Mouse (Mus musculus) liver, adult 2 months (tissue): ENCODE measurements around the gene Gm10197. TPM values are rescaled to one million over a fixed set of nuclear protein-coding genes. Genes with fewer than 3 reads are reported as not detected.
"Not testable (repeated sequence)": the region's sequence is repeated elsewhere in the genome, so short reads cannot be mapped to it uniquely, and the experiment has no call there.

Experiments
- DNase-seq: peaks from one replicate; pipeline ENCODE4 v3.0.0-alpha.2; 2011; ENCODE audit warnings: low read depth, low spot score; ENCODE audit errors: extremely low read depth
- H3K27ac ChIP-seq: fragments of 200-500 bp; replicated peaks from 2 replicates; pipeline ENCODE4 v1.5.1; 2012; ENCODE audit warnings: low read depth, mild to moderate bottlenecking, control low read depth, inconsistent platforms, low read length; ENCODE audit not compliant: insufficient read depth
- H3K27me3 ChIP-seq: fragments of 200-500 bp; 2 replicates; pipeline ENCODE4 v1.6.1; 2012; ENCODE audit warnings: mild to moderate bottlenecking, moderate library complexity, low read length, inconsistent platforms; ENCODE audit not compliant: control insufficient read depth, insufficient read depth
- H3K36me3 ChIP-seq: fragments of 200-500 bp; 2 replicates; pipeline ENCODE4 v1.6.1; 2012; ENCODE audit warnings: low read length, inconsistent platforms; ENCODE audit not compliant: control insufficient read depth, insufficient read depth
- H3K4me1 ChIP-seq: fragments of 200-500 bp; 2 replicates; pipeline ENCODE4 v1.6.1; 2011; ENCODE audit warnings: low read length; ENCODE audit not compliant: control insufficient read depth, insufficient read depth
- H3K4me3 ChIP-seq: fragments of 200-500 bp; 2 replicates; pipeline ENCODE4 v1.5.1; 2011; ENCODE audit warnings: low read depth, mild to moderate bottlenecking, control low read depth, low read length, moderate library complexity; ENCODE audit not compliant: insufficient read depth
- H3K79me2 ChIP-seq: fragments of 200-500 bp; 2 replicates; pipeline ENCODE4 v1.6.1; 2012; ENCODE audit warnings: inconsistent platforms, mild to moderate bottlenecking, low read length, moderate library complexity; ENCODE audit not compliant: control insufficient read depth, insufficient read depth
- H3K9ac ChIP-seq: fragments of 200-500 bp; 2 replicates; pipeline ENCODE4 v1.6.1; 2012; ENCODE audit warnings: low read depth, mild to moderate bottlenecking, control low read depth, inconsistent platforms, low read length
- CTCF ChIP-seq: fragments of 200-500 bp; IDR thresholded peaks from 2 replicates; pipeline ENCODE4 v1.5.1; 2011; ENCODE audit warnings: low read depth, low read length, control low read depth
- POLR2A ChIP-seq: fragments of 200-500 bp; IDR thresholded peaks from 2 replicates; pipeline ENCODE4 v1.6.1; 2011; ENCODE audit warnings: low read length, control low read depth; ENCODE audit not compliant: insufficient read depth; ENCODE audit errors: extremely low read depth
- WGBS: fragments of 180-500 bp; shearing (Covaris S2); methylation state at CpG from one replicate; pipeline ENCODE4 v1.1.7; 2018; 5-methylcytosine and 5-hydroxymethylcytosine counted together
- polyA plus RNA-seq: library from polyadenylated mRNA; depleted of rRNA; stranded (reverse); fragments of >200 nt; gene quantifications from 2 replicates; pipeline ENCODE4 v1.2.3, GENCODE M21; 2012
- total RNA-seq: library from RNA; depleted of rRNA; stranded (reverse); fragments of >200 nt; gene quantifications from 2 replicates; pipeline ENCODE4 v1.2.3, GENCODE M21; 2014

The Gm10197 gene
- total and polyA plus RNA-seq, 2 experiments = not detected

DNA sequence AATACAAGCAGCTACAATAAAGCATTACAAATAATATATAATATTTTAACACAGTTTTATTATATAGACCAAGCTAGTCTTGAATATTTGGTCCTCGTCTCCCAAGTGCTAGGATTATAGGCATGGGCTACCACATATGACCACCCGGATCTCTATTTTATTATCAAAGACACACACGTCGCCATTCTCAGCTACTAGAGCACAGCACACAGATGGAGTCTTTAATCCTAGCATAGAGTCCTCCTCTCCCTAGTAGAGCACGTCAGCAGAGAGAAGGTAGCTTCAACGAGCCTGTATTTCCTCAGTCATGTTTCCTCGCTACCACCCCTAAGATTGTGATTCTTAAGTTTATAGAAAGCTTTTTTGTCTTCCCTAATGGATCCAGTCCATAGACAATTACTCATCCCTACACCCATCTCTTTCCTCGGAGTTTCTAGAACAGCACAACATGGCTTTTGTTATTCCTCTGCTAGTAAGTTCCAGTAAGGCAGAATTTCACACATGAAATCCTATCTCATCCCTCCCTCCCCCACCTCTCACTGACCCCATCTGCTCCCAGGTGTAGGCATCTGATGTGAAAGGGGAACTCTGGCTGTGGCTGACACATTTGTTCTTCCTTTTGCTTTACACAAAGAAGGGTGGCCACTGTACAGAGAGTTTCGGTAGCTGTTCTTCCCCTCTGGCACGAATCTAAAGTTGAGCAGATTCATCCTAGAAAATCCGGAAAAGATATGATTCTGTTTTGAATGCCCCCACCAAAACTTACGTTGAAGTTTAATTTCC is 26.1 kb upstream of the Gm10197 start:
- Histone ChIP-seq H3K79me2 (no peaks in the 10 kb centered on the region), H3K27me3 (no peaks in the 10 kb centered on the region), H3K4me1 (no peaks in the 10 kb centered on the region), H3K9ac (no peak overlapping the region), H3K27ac (no peak overlapping the region), H3K4me3 (no peak overlapping the region), H3K36me3 (no peaks in the 10 kb centered on the region)
- DNase-seq = no peak
- 85% methylated on average over 12 of the region's 12 CpGs for WGBS
- TF ChIP-seq POLR2A (no peak), CTCF (no peak)

DNA sequence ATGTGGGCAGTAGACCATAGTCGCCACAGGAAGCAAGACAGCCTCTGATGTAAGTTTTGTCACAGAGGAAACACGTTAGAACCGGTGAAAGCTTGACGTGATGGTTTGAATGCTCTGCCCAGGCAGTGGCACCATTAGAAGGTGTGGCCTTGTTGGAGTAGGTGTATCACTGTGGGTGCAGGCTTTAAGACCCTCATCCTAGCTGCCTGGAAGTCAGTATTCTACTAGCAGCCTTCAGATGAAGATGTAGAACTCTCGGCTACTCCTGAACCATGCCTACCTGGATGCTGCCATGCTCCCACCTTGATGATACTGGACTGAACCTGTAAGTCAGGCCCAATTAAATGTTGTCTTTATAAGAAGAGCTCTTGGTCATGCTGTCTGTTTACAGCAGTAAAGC is 24.2 kb upstream of the Gm10197 start:
- DNase-seq, H3K27ac ChIP-seq, H3K36me3 ChIP-seq, H3K4me1 ChIP-seq, H3K79me2 ChIP-seq, H3K4me3 ChIP-seq, H3K27me3 ChIP-seq, H3K9ac ChIP-seq: not testable (repeated sequence)
- WGBS = 84% methylated on average over 5 of the region's 5 CpGs

DNA sequence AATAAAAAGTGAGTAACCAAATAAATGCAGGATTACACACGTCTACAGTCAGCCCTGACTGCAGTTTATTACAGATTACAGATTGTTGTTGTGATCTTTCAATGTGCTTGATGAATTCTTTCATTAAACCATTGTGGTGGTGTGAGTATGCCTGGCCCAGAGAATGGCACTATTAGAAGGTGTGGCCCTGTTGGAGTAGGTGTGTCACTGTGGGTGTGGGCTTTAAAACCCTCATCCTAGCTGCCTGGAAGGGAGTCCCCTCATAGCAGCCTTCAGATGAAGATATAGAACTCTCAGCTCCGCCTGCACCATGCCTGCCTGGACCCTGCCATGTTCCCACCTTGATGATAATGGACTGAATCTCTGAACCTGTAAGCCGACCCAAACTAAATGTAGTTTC is 23.4 kb upstream of the Gm10197 start:
- not testable (repeated sequence) for H3K9ac ChIP-seq, H3K27ac ChIP-seq, H3K27me3 ChIP-seq, H3K4me3 ChIP-seq, H3K36me3 ChIP-seq, DNase-seq, H3K4me1 ChIP-seq, H3K79me2 ChIP-seq
- WGBS = 67% methylated on average over 3 of the region's 3 CpGs

DNA sequence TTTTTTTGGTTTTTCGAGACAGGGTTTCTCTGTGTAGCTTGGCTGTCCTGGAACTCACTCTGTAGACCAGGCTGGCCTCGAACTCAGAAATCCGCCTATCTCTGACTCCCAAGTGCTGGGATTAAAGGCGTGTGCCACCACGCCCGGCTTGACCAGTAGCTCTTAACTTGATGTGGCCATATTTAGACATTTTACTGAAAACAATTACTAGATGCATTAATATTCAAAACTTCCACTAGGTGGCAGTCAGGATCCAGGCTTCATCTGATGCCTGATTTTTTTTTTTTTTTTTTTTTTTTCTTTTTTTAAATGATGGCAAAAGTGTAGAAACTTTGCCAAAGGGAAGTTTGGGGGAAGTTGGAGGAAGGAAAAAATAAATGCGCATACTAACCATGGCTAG is 23.0 kb upstream of the Gm10197 start:
- DNase-seq = peak; percentile 46
- H3K27me3 ChIP-seq = no peaks in the 10 kb centered on the region
- no peaks in the 10 kb centered on the region for H3K36me3 ChIP-seq
- H3K4me3 ChIP-seq = no peak overlapping the region
- H3K79me2 ChIP-seq = peaks cover 7% of the 10 kb centered on the region; the same call in 1 of the 2 replicates
- no peak overlapping the region for H3K27ac ChIP-seq
- WGBS = 15% methylated on average over 7 of the region's 7 CpGs
- TF ChIP-seq POLR2A = no peak
- no peak for TF ChIP-seq CTCF
- no peak overlapping the region for H3K9ac ChIP-seq
- peaks cover 3% of the 10 kb centered on the region for H3K4me1 ChIP-seq

DNA sequence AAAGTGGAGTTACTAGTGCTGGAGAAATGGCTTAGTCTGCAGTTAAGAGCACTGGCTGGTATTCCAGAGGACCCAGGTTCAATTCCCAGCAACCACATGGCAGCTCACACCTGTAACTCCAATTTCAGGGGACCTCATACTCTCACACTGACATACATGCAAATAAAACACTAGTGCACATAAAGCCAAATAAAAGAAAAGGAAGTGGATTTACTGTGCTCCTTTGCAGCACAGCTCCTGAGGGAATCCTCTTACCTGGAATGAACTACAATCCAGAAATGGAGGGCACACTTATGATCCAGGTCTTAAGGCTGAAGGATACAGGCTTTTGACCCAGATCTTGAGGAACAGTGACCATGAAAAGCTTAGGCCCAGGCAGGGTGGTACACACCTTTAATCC is 22.1 kb upstream of the Gm10197 start:
- Histone ChIP-seq H3K4me3 (no peak overlapping the region), H3K79me2 (peaks cover 7% of the 10 kb centered on the region; the same call in 1 of the 2 replicates), H3K36me3 (peaks cover 3% of the 10 kb centered on the region; the same call in 1 of the 2 replicates), H3K9ac (no peak overlapping the region), H3K27ac (no peak overlapping the region), H3K4me1 (peaks cover 7% of the 10 kb centered on the region), H3K27me3 (no peaks in the 10 kb centered on the region)
- TF ChIP-seq CTCF (no peak), POLR2A (no peak)
- no peak for DNase-seq

DNA sequence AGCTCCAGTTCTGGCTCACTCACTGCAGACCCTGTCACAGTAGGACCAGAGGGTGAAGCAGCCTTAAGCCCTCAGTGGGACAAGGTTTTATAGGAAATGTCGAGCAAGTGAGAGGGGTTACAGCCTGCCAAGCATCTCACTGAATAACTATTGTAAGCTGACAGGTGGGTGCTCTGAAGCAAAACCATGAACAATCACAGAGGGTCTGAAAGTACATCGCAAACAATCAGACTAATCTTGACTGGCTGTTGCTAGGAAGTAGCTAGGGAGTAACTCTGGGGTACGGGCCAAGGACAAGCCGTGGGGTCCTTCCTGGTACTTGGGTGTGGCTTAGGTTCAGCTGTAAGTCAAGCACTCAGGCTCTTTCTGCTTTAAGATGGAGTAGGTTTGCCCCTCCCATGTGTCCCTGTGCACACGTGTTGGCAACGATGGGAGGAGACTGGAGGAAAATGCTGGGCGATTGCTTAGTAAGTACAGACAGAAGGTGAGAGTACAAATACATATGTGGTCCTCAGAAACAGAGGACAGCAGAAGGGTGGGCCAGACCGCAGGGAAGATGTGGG is 21.3 kb upstream of the Gm10197 start:
- Histone ChIP-seq H3K4me1 (peaks cover 7% of the 10 kb centered on the region), H3K27me3 (no peaks in the 10 kb centered on the region), H3K4me3 (no peak overlapping the region), H3K79me2 (peaks cover 7% of the 10 kb centered on the region; the same call in 1 of the 2 replicates), H3K9ac (no peak overlapping the region), H3K27ac (no peak overlapping the region), H3K36me3 (peaks cover 10% of the 10 kb centered on the region)
- TF ChIP-seq POLR2A = no peak
- TF ChIP-seq CTCF = no peak
- WGBS = 77% methylated on average over 8 of the region's 8 CpGs
- DNase-seq = no peak
